Mouse (Mus musculus) liver, embryonic 14 days (tissue): Measurements from ENCODE around the gene Etfdh. TPM values are rescaled to one million over a fixed set of nuclear protein-coding genes. Genes with fewer than 3 reads are reported as not detected.

Source experiments
- polyA plus RNA-seq: library from polyadenylated mRNA; depleted of rRNA; stranded (reverse); fragments of >200 nt; gene quantifications from 2 replicates; pipeline ENCODE4 v1.2.3, GENCODE M21; 2012; rRNA removed

The Etfdh gene
- 21.8 and 25.3 TPM in 2 replicates for polyA plus RNA-seq

GRCm38 (mm10) chr3:79629416-79629730, at the start of gene Etfdh:
Etfdh (minus strand) TSS chr3:79629500.

GRCm38 (mm10) chr3:79628561-79629415, 512 bp downstream of the Etfdh start, which contains the start of gene 4930579G24Rik:
4930579G24Rik (plus strand) TSS chr3:79629079.

GRCm38 (mm10) chr3:79590863-79591792, 38.2 kb downstream of the Etfdh start, which contains the start of gene Ppid:
Ppid (plus strand) TSS chr3:79591342.

GRCm38 (mm10) chr3:79567703-79568362, 61.5 kb downstream of the Etfdh start, which contains the start of gene Fnip2:
Fnip2 (minus strand) TSS chr3:79567796.

Other genes starting within 250 kb of the Etfdh start
- 5.3 and 7.4 TPM in 2 replicates for gene Fnip2, start 61.7 kb downstream of the Etfdh start, polyA plus RNA-seq
- 69.8 and 73.6 TPM in 2 replicates for gene Ppid, start 38.2 kb downstream of the Etfdh start, polyA plus RNA-seq
- gene 4930579G24Rik, start 421 bp downstream of the Etfdh start, polyA plus RNA-seq = 7.6 and 9.9 TPM in 2 replicates
- under 0.01 and 0.05 TPM in 2 replicates for gene Rxfp1, start 108.4 kb upstream of the Etfdh start, polyA plus RNA-seq
- gene Tmem144, start 223.3 kb upstream of the Etfdh start, polyA plus RNA-seq = 0.42 and 0.91 TPM in 2 replicates